Mouse (Mus musculus) testis, adult 2 months (tissue): ENCODE results near the gene Txndc15.

Experiments used
- CTCF ChIP-seq: fragments of 200-500 bp; IDR thresholded peaks from 2 replicates; pipeline ENCODE4 v1.5.1; 2012; ENCODE audit warnings: low read depth, mild to moderate bottlenecking, inconsistent platforms, low read length, moderate library complexity; ENCODE audit not compliant: control insufficient read depth, insufficient read depth, insufficient replicate concordance
- POLR2A ChIP-seq: fragments of 200-500 bp; IDR thresholded peaks from 2 replicates; pipeline ENCODE4 v1.6.1; 2012; ENCODE audit warnings: low read depth, mild to moderate bottlenecking, inconsistent platforms, low read length, moderate library complexity; ENCODE audit not compliant: control insufficient read depth

GRCm38 (mm10) chr13:55704301-55704700 lies 10.1 kb upstream of the Txndc15 start:
- TF ChIP-seq POLR2A (no peak), CTCF (no peak)
